Mouse (Mus musculus): ENCODE measurements around the gene Lnx1.

The Lnx1 gene

DNA sequence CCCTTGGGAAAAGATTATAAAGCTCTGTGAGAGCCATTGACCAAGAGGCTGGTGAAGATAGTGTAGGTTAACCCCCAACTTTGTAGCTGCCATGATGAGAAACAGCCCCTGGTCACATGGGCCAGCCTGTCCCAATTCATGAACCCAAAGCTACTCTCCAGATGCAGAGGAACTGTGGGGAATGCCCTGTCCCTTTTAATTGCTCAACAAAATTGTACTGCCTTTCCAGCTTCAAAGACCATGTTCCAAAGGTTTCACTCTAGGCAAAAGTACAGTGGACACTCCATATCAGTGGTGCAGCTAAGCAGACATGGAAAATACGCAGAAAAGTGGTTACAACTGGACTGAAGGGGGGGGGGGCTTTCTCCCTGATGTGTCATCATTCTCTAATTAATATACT lies 53.6 kb downstream of the Lnx1 start:
- no peak for DNase-seq (ENCODE audit: low spot score)

DNA sequence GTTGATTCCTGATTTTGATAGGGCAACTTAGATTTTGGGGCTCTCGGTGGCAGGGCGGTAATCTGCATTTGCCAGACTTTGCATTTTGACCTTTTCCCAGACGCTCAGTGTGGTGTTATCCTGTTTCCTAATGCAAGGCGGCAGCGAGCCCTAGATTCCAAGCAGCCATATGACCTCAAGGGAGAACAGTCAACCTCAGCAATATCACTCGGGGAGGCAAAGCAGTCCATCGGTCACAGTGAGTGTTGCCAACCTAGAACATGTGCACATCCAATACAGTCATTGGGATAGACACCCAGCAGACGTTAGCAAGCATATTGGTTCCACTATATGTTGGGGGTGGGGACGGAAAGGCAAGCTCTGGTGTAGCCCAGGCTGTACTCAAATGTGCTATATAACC lies 54.5 kb downstream of the Lnx1 start:
- DNase-seq (ENCODE audit: low spot score): peak; percentile 41

DNA sequence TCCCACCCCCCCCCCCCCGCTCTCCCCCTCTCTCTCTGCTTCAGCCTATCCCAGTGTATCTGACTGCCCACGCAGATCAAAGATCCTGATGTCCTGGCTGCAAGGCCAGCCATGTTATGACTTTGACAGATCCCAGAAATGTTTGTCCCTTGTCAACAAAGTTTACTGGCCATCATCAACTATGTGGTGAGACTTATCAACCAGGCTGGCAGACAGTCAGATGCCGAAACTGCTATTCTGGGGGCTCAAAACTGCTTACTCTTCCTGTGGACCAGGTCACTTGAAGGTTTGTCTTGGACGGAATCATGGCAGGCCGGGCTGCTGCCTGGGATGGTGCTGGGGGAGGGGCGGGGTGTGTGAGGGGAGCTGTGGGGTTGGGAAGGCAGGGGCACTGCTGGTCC lies 55.1 kb downstream of the Lnx1 start:
- DNase-seq (ENCODE audit: low spot score): peak; percentile 23

DNA sequence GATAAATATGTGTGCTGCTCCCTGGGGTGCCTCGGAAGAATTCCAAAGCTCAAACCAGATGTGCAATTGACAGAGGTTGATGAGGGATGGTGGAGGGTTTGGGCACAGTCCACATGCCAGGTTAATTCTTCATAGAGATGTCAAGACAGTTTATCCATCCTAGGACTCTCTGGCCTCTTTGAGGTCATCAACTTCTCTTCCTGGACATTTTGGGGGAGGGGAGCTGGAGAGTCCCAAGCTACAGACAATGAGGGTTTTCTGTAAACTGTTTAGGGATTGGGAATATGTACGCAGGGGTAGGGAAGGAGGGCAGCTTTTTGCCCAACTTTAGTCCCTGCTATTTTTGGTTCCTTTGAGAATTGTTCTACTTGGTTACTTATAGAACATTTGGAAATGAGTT lies 60.4 kb downstream of the Lnx1 start:
- no peak for DNase-seq (ENCODE audit: low spot score)

DNA sequence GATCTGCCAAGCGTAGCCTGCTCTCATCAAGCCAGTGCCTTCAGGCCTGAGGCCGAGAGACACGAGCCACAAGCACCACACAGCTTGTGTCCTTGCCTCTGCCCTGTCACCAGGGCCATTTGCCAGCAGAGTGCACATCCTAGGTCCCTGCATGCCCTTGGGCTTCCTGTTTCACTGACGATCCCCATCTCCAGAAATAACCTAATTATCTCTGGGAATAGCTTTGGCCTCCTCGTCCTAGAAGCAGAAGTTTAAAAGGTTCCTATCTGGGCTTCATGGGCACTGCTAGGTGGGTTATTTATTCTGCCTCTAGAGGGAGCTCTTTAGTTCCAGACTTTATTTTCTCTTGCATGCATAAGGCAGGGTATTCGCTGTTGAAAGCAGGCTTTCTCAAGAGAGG lies 61.7 kb downstream of the Lnx1 start:
- peak; percentile 59 for DNase-seq (ENCODE audit: low spot score)

DNA sequence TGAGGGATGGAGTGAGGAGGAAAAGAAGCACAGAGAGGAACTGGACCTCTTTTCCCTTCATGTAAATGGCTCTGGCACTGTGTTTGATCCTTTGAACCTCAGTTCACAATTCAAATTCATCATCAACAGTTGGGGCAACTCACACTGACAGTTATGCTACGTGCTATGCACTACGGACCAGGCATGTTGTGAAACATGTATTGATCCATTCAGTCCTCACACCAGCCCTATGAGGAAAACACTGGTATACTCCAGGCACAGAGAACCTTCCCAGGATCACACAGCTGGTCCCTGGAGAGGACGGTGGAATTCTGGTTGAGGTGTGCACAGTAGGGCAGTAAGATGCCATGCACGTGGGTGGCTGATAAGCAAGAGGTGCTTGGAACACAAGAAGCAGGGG lies 62.2 kb downstream of the Lnx1 start:
- no peak for DNase-seq (ENCODE audit: low spot score)

DNA sequence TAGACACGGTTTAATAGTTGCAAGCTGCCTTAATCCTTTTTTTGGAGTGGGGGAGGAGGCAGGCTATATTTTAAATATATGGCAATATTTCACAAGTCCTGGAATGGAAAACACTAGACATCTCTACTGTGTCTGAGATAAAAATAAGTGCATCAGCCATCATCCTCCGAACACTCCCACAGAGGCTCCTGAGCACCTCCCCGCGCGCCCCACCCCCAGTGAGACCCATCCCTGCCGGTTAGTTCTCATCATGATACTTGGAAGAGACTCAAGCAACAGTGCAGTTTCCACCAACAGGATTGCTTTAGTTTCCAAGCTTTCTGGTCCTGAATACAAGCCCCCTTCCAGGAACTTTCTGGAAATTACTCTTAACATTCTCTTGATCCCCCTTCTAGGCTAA lies 63.2 kb downstream of the Lnx1 start:
- no peak for DNase-seq (ENCODE audit: low spot score)

DNA sequence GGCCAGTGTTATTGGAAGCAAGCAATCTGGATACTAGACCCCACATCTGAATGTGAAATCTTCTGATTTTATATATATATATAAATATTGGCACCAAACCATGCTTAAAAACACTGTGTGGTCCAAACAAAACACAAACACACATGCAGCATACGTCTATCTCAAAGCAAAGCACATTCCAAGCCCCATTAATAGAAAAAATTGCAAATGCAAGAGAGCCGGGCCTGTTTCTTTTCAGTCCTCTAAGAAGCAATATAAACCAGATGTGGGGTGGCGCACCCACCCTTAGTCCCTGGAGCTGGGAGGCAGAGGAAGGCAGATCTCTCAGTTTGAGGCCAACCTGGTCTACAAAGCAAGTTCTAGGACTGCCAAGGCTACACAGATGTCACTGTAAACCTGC lies 68.3 kb downstream of the Lnx1 start:
- no peak for DNase-seq (ENCODE audit: low spot score)

DNA sequence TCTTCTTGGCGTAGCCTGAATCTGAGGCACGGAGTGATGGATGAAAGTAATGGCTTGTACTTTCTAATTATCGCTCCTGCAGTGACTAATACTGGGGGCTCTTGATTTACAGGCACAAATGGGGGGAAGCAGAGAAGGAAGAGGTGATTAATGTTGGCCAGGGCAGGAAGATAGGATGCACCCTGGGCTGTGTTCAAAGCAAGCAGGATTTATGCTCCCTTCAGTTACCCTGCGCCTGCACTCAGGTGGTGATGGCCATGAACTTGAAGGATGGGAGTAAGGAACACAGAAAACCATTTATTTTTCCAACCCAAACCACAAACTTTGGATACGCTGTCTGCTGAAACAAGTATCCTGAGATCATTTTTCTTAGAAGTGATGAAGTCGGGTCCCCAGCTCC lies 69.3 kb downstream of the Lnx1 start:
- DNase-seq (ENCODE audit: low spot score): no peak

DNA sequence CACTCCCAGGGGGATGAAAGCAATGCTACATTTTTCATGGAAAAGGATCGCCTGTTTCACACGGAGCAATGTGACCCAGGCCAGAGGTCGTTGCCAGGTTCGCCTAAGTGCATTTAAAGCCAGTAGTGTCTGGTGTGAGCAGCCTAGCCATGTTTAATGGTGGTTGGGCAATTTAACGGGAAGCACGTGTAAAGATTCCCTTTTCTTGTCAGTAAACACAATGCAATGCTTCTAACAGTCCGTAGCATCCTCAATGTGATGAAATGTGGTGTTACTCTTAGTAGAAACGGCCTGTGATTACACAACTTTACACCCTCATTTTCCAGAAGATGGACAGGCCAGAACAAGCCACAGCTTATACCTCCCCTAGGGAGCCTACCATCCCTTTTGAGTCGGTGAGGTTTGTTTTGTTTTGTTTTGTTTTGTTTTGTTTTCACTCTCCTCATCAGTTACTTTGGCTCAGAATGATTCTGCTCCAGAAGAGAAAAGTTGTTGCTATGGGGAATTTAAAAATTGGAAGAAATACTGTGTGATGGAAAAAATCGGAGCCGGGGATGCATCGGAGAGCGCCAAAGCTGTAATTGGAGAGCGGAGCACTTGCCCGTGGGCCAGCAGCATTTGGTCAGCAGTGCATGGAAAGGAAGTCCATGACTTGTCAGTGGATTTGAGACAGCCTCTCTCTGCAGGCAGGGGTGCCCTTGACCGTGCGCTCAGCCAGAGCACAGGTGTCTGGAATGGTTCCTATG lies 70.2 kb downstream of the Lnx1 start:
- no peak for DNase-seq (ENCODE audit: low spot score)

DNA sequence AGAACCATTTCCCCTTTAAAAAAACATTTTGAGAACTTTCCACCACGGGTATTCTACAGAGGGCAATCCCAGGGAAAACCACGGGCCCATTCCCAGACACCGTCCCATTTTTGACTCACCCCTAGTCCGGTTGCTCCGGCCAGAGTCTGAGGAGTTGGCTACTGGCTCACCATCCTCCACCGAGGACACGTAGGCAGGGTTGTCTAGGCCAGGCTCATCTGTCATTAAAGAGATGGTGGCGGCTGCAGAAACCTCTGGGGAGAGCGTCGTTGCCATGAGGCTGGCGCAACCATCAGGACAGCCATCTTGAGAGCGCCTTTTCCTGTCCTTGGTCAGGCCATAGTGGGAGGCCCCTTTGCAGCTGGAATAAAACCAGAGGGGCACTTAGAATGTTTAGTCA lies 74.7 kb downstream of the Lnx1 start:
- no peak for DNase-seq (ENCODE audit: low spot score)

DNA sequence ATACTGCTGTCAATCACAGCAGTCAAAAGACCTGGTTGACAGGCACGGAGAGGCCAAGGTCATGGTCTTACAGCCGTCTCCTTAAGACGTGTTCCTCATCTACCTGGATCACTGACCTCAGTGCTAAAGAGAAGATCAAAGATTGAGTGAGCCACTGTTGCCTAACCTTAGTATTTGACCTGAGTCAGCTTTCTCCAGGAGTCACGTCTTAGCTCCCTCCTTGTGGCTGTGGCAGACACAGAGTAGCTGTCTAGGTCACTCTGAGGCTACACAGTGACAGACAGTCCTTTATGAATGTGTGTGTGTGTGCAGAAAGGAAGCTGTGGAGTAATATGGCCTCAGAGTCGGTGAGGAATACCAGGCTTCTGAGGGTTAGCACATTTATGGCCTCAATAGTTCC lies 78.3 kb downstream of the Lnx1 start:
- no peak for DNase-seq (ENCODE audit: low spot score)

DNA sequence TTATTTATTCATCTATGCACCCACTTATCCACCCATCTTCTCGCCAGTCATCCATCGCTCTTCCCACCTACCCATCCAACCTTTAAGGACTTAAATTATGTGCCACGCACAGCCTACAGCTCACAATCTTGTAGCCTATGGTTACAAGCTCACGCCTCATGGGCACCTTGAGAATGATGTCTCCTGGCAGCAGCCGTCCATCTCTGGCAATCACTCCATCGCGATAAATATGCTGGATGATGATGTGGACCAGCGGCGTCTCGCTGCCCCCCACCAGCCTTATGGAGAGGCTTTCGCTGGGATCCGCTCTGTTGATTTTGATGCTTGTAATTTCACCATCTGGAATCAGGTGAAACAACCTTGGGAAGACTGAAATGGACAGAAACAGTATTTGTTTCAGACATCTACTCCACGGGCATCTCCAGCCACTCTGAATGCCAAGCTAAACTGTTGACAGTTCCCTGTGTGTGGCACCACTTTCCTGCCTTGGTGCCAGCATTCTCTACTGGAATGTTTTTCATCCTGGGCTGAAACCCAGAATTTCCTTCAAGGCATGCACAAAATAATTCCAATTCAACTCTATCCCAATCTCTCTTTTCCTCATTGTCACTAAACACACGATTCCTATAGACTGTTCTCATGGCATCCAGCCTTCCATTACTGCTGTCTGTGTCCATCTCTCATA lies 79.3 kb downstream of the Lnx1 start:
- no peak for DNase-seq (ENCODE audit: low spot score)

DNA sequence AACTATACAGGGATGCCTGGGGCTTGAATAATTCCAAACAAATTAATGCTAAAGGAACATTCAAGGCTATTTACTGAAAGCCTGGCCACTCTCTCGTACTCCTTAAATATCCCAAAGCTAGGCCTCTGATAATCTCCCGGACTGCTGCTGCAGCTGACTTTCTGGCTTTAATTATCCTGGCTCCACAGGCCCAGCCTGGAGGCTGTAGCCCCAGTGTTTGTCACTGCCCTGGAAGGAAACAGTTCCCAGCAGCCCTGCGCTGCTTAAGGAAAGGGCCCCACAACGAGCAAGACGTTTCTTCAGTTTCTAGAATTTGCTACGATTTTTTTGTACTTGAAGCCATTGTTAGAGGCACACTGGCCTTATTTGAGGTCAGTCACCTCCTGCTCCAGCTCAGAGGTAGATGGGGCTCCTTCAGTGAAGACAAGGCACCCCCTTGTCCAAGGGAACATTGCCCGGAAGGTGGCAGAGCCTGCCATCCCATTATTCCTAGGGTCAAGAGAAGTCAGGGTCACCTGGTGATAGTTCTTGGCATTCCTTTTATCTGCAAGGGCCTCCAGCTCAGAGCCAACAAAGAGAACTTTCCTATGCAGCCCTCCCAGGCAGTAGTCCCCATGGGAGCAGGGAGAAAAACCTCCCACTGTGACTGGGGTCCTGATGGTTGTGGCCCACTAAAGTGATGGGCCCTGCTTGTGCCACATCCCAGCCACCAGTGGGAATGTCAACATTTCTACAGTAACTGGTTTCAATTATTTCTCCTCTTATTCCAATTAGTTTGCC lies 80.8 kb downstream of the Lnx1 start:
- DNase-seq (ENCODE audit: low spot score): no peak

DNA sequence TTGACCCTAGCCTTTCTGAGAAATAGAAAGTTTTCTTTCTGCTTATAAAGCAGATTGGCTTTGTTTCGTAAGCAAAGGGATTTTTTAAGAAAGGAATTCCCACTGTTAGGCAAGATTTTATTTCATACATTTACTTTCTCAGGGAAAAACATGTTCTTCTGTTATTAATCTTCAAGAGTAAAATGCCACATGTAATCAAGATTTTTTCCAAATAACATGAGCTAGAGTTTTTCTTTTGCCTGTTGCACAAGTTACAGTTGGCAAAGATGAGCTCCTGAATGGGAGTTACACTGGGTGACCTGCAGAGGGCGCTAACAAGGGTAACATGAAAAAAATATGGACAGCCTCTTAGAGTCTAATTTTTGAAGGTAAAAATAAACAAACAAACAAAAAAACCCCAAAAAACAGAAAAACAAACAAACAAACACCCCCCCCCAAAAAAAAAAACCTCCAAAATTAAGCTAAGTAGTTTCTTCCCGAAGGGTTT lies 84.1 kb downstream of the Lnx1 start:
- DNase-seq (ENCODE audit: low spot score): no peak

DNA sequence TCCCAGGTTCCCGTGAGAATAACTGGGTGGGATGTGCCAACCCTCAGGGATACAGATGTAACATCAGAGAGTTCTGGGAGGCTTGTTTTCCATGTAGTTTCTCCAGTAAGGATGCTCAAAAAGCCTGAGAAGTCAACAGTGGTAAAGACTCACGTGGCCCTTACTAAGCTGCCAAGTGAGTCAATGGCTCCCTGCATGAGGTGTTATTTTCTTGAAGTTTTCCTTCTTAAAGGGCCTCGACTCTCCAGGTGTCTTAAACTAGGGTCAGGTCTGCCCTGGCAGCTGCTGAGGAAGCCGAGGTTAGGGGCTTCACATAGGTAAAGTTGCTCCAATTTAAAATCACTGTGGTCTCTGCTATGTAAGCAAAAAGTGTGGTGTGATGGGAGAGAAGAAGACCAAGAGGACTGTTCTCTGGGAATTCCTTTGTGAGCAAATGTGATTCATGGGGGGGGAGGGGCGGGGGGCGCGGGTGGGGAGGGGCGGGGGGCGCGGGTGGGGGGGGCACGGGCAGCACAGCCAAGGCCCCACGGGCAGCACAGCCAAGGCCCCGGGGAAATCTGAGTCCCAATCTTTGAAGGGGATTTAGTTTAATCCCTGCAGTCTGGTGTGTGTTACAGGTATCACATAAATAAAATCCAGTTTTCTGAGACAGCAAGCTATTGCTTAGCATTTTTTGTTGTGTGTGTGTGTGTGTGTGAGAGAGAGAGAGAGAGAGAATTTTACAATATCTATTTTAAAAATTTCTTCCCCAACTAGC lies 84.7 kb downstream of the Lnx1 start:
- no peak for DNase-seq (ENCODE audit: low spot score)

DNA sequence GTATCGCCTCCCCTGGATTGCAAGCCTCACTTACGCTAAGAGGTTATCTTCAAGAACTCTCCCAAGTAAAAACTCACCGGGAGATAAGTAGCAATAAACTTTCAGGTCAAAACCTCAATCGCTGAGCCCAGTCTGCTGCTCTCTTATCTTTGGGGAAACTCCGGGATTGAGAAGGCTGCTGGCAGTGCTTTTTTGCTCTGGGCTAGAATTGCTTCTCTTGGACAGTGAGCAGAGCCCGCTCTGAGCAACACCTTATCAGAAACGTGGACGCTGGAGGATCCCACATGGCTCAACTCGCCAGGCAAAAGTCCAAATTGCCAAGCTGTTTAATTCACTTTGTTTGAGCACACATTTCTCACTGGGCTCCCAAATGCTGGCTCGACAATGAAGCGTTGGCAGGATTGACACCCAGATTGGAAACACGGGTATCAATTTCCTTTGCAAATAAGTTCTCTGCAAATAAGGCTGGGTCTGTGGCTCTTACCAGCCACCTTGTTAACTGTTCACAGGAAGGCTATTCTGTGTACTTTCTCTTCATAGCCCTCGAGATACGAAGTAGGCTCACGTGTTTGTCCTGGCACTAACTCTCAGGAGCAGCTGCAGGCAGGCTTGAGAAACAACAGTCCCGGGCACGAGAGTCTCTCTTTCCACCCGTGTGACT lies 89.1 kb downstream of the Lnx1 start:
- DNase-seq (ENCODE audit: low spot score): peak; percentile 23

DNA sequence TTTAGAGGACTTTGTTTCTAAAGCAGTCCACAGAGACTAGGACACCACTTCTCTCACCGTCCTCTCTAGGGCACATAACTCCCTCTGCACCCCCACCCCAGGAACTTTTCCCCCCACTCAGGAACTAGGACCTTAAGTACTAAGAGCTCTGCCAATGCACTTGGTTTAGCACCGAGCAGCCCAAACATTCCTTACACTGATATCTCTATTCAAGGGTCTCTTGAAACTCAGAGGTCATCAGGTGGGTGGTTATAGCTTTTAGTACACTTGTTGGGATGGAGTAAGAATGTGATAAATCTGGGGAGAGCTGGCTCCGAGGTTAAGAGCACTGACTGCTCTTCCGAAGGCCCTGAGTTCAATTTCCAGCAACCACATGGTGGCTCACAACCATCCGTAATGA lies 90.0 kb downstream of the Lnx1 start:
- DNase-seq (ENCODE audit: low spot score): no peak

DNA sequence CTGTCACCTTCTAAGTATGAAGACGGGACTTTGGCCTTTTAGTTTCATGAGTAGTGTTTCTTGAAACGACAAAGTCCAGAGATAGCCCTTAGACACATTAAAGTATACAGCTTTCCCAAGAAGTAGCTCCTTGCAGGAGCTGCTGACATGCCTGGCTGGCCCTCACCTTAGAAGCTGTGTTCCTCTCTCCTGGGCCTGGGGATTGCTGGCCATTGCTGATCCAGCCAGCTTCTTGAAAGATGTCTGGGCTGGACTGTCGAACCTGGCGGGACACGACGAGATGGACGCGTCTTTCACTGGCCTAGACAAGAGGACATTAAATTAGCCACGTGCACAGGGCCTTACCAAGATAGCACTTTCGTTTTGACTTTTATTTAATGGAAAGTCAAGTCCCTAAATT lies 92.2 kb downstream of the Lnx1 start:
- DNase-seq (ENCODE audit: low spot score): no peak

DNA sequence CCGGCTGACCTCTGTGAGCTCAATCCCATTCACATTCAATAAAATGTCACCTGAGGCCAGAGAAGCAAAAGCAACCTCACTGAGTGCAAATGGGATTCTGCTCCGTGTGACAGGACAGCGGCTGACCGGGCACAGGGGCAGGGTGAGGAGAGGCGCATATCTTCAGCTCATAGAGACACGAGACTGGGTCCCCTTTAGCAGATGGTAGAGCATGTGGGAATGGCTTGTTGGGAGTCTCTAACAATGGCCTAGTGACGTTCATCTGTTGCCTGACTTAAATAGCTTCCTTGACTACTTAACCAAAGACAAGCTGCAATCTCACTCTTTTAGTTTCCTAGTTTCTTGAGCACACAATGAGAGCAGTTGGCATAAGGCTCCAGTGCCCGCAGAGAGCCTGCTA lies 96.5 kb downstream of the Lnx1 start:
- DNase-seq (ENCODE audit: low spot score): no peak

DNA sequence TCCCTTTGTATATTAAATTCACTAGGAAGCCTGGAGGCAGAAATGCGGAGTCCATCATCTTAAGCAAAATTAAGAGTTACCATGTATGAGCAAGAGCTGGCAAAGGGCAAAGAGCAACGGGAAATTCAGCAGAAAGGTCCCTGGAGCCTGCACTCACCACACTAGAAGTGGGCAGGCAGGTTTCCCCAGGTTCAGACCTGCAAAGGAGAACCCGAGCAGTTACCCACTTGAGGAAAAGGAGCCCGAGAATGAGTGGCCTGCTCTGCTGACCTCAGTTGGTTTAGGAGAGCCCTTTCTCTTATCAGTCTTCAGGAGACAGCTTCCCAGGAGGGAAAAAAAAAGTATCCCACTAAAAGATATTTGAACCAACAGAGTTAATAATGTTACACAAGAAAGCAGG lies 99.4 kb downstream of the Lnx1 start:
- no peak for DNase-seq (ENCODE audit: low spot score)

DNA sequence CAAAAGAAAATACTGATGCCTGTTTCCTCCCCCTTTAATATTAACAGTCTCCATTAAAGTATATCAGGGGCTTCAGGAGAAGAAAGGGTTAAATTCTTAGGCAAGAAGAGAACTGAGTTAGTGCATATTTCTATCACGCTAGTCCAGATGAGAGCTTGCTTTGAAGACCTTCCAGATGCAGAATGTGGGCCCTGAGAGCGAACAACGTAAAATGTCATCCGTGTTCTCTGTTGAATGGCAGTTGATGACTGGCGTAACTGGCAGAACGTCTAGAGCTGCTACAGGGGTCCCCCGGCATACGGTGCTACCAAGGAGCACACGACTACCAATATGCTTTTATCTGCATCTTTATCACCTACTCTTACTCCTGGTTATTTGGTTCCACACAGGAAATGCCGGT lies 100.3 kb downstream of the Lnx1 start:
- no peak for DNase-seq (ENCODE audit: low spot score)
